Mouse (Mus musculus) 3134 (cell line): ENCODE results near the gene Atp4b.
"Not testable (repeated sequence)": the region's sequence is repeated elsewhere in the genome, so short reads cannot be mapped to it uniquely, and the experiment has no call there.

Experiments used
- DNase-seq: peaks from one replicate; pipeline ENCODE4 v3.0.0-alpha.2; 2011; ENCODE audit warnings: low spot score; ENCODE audit not compliant: insufficient read length; ENCODE audit errors: extremely low read depth

The Atp4b gene

DNA sequence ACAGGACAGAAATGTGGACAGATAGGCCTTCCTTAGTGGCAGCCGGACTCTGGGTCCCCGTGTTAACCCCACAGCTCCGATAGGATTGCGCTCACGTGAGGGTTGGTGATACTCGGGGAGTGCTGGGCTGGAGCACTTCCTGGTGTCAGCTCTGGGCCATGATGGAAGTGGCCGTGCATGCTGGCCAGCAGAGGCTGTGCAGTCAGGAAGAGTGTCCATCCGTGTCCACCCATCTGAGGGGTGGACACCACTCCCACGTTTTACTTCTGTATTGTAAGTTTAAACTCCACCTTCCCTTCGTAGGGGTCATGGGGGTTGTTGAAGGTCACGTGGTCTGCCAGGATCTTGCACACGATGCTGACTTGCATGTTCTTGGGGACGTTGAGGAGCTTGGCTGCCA is 10.3 kb downstream of the Atp4b start:
- DNase-seq: no peak

GRCm38 (mm10) chr8:13382999-13383398 is 13.6 kb downstream of the Atp4b start:
- DNase-seq: no peak

DNA sequence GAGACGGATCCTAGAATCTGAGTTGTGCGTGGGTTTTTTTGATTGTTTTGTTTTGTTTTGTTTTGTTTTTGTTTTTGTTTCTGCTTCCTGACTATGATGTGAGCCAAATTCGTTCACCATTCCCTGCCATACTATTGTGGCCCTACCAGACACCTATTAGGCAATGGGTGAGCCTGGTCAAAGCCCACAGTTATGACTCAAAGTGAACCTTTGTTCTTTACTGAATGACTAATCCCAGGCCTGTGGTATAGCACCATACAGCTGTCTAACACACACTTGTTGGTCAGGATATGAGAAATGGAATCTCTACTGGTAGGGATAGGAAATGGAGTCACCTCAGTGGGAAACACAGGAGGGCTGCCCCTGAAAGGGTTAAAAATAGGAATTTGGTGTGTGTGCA is 14.1 kb downstream of the Atp4b start:
- DNase-seq: no peak

GRCm38 (mm10) chr8:13381630-13382029 is 15.0 kb downstream of the Atp4b start:
- DNase-seq: no peak

GRCm38 (mm10) chr8:13373151-13373662 is 23.4 kb downstream of the Atp4b start:
- DNase-seq: peak; percentile 80

DNA sequence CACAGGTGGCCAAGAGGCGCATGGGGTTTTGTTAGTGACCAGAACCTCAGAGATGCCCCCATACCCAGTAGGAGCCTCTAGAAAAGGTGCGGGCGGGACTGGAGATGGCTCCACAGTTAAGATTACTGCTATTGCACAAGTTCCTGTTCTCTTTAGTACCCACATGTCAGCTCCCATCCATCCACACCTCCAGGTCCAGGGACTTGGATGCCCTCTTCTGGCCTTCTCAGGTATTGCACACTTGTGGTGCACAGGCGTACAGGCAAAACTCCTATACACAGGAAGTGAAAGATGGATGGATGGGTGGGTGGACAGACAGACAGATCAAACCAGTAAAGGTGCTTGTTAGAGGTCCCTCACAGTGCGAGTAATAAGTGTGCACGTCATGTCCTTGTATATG is 34.8 kb downstream of the Atp4b start:
- no peak for DNase-seq

DNA sequence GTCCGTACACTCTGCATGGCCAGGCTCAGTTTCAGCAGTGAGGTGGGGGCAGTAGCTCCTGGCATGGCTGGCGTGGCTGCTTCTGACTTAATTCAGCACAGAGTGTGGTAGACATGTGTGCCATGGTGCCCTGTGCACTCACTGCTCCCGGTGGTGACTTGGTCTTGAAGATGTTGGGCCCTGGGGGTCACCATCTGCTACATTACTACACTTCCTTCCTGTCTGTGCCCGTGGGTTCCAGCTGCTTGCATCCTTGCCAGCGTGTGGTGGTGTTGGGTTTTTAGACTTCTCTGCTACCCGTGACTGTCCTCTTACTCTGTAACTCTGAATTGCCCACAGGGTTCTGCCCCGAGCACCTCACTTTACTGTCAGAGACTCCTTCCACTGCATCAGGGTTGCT is 36.4 kb downstream of the Atp4b start:
- DNase-seq: no peak

DNA sequence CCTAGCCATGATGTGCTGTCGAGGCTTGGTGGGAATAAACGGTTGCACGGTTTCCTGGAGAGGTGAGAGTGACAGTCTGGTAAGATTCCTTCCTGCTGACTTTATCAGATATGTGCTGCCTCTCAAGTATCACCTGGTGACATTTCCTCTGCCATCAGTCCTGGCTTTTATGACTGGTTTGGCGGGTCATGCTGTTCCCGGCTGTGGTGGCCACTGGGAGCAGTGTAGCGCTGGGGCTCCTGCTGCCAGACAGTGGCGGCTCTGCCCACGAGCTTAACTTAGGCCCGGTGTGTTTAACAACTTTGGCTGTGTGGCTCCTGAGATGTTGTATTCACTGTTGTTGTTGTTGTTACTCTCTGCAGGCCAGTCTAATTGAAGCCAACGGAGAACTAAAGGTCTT is 39.9 kb downstream of the Atp4b start:
- no peak for DNase-seq

GRCm38 (mm10) chr8:13356221-13356620 is 40.4 kb downstream of the Atp4b start:
- no peak for DNase-seq

DNA sequence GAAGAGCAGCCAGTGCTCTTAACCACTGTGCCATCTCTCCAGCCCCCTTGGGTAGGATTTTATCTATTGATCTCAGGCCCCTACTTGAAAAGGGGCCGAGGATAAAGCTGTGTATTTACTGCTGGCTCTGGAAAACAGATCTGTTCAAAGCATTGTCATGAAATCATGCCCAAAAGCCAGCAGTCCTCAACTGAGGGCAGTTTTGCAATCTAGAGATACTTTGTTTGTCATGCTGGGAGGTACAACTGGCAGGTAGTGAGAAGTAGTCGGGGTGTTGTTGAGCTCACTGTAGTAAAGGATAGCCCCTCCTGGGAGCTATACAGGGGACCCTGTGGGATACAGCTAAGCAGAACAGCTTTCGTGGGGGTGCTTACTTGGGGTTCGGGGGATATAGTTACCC is 42.7 kb downstream of the Atp4b start:
- no peak for DNase-seq

DNA sequence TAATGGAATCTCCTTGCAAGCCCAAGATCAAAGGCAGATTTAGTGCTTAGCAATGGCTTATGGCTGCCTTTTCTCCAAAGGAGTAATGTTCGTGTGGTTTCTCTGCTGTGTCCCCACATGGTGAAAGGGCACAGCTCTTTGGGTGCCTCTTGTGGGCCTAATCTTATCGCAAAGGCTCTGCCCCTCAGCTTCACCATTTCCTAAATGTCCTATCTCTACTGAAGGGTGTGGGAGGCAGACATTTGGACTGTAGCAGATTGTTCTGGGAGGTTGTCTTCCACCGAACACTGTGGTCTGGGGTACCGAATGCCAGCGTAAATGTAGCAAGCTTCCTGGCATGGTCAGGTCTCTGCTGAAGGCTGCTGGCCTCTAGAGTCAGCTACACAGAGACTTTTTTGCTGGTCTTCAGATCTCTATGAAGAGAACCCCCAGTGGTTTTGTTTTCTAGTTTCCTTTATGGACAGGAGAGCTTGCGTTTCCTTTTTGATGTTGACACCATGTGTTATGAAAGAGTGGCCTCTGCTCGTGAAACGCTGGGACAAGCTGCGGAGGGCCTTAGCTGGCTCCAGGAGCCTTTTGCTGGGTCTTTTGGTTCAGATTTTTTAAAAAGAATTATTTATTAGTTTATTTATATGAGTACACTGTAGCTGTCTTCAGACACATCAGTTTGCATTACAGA is 43.3 kb downstream of the Atp4b start:
- DNase-seq: no peak

GRCm38 (mm10) chr8:13352601-13353000 is 44.0 kb downstream of the Atp4b start:
- no peak for DNase-seq

- no peak for DNase-seq
Measured at GRCm38 (mm10) chr8:13351593-13351992, 45.0 kb downstream of the Atp4b start.

- DNase-seq: no peak
Measured at GRCm38 (mm10) chr8:13350052-13350451, 46.6 kb downstream of the Atp4b start.

DNA sequence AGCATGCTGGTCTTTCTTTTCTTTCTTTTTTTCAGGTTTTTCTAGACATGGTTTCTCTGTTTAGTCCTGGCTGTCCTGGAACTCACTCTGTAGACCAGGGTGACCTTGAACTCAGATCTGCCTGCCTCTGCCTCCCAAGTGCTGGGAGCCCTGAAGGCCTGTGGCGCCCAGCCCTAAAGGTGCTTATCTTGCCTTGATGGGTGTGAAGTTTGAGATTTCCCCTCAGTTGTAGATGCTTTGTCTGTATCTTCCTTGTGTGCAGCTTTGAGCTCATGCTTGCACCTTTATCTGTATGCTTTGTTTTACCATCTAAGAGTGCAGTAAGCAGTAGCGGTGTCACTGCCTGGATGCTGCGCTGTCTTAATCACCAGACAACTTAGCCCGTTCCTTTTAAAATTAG is 53.5 kb downstream of the Atp4b start:
- no peak for DNase-seq

DNA sequence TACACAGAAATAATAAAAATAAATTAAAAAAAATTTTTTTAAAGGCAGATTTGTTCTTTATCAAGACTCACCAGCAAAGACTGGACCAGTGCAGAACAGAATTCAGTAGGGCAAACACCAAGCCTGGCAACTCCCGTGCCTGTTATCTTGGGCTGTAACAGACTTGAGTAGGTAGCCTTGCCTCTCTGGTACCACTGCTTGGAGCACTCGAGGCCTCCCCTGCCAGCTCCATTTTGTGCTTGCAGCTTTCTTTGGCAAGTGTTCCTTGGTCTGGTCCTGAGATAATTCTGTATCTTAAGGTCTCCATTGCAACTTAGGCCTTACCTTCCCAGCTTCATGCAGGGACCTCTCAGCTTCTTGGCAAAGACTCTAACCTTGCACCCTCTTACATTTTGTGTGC is 54.3 kb downstream of the Atp4b start:
- no peak for DNase-seq

DNA sequence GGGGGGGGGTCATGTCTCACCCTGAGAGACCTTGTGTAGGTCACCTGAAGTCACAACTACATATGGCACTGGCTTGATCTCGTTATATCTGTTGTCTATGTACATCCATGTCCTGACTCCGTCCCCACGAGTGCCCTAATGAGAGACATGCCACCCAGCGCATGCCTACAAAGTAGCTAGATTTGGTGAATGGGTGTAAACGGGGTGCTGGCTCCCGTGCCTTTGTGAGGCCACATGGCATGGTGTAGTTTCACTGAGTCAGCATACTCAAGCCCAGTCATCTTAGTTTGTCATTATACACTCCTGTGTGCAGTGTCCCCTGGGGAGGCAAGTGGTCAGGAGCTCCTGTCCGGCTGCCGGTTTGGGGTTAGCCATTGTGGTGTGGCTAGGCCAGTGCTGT is 56.0 kb downstream of the Atp4b start:
- DNase-seq: peak; percentile 49

DNA sequence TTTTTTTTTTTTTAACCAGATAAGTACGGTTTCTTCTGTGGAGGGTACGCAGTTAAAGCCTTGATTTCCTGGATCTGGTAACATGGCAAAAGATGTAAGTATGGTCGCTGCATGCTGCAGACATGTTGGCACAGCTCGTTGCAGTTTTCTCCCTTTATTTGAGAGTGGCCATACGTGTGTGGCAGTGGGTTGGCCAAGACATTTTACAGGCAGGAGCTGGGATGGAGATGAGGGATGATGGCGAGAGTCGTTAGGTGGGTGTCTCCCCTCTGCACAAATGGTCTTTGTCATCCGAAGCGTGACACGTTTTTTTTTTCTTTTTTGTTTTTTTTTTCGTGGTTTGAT is 57.0 kb downstream of the Atp4b start:
- DNase-seq: no peak

GRCm38 (mm10) chr8:13338901-13339645 is 57.6 kb downstream of the Atp4b start:
- peak; percentile 69 for DNase-seq

GRCm38 (mm10) chr8:13338255-13338860 is 58.3 kb downstream of the Atp4b start, which contains the start of gene Tfdp1:
Tfdp1 (plus strand) TSS chr8:13338751.
- peak; percentile 92 for DNase-seq

- no peak for DNase-seq
Measured at GRCm38 (mm10) chr8:13337678-13338077, 58.9 kb downstream of the Atp4b start.

DNA sequence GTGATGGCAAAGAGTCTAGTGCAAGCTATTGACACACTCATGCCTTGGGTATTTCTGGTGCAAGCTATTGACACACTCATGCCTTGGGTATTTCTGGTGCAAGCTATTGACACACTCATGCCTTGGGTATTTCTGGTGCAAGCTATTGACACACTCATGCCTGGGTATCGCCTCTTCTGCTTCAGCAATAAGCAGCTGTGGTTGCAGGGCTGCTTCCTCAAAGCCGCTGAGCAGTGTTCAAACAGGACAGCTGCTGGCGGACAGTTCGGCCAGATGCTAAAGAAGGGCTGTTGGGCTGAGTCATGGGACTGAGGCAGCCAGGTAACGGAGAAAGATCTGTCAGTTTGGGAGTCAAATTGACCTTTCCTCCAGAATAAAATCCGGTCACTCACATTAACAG is 59.4 kb downstream of the Atp4b start:
- DNase-seq: not testable (repeated sequence)
